Mouse (Mus musculus): ENCODE results near the gene Ankrd13c. TPM values are rescaled to one million over a fixed set of nuclear protein-coding genes. Genes with fewer than 3 reads are reported as not detected.

The Ankrd13c gene
- 10 to 100 TPM; 41.8 to 43.5 TPM for polyA plus RNA-seq (2017; shearing (Covaris generic))

GRCm38 (mm10) chr3:157946843-157947358 is at the start of gene Ankrd13c:
Ankrd13c (plus strand) TSS chr3:157947239.

GRCm38 (mm10) chr3:157924692-157925328 is 22.2 kb upstream of the Ankrd13c start, which contains the start of gene Cth:
Cth (minus strand) TSS chr3:157925077.

GRCm38 (mm10) chr3:158036329-158036988 is 89.4 kb downstream of the Ankrd13c start, which contains the start of the genes Srsf11 and Lrrc40:
Srsf11 (minus strand) TSS chr3:158036639.
Lrrc40 (plus strand) TSS chr3:158036662.

Other genes starting within 250 kb of the Ankrd13c start
- gene Cth, start 22.2 kb upstream of the Ankrd13c start, polyA plus RNA-seq (2017; shearing (Covaris generic)), result under 1 TPM in 1 of 2 experiments, not detected in 1; 0.29 TPM
- 100 to 1,000 TPM; 257 to 344 TPM for gene Srsf11, start 89.4 kb downstream of the Ankrd13c start, polyA plus RNA-seq (2017; shearing (Covaris generic))
- 10 to 100 TPM; 21.6 to 23.7 TPM for gene Lrrc40, start 89.4 kb downstream of the Ankrd13c start, polyA plus RNA-seq (2017; shearing (Covaris generic))

Measured in activated CD4-positive, CD25-positive, alpha-beta regulatory T cell (primary cell).